Mouse (Mus musculus): ENCODE results near the gene Psmb2.

Psmb2 gene

DNA sequence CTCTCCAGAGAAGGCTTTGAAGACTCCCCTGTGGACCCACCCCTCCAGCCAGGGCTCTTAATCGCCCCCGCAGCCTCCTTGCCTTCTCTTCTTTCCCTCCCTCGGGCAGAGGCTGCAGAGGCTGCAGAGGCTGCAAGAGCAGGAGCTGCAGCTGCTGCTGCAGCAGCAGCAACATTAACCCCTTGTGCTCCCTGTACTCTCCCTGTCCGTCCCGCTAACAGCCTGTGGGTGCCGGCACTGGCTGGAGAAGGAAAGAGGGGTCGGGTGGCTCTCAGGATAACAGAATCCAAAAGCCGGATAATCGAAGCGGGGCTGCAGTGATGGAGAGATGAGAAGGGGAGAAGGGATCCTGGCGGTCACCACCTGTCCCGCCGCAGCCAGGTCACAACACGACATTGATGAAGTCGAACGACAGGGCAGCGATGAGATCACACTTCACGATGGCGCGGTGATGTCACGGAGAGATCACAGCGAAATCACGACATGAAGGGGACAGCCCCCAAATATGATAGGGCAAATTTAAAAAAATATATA lies 75.2 kb downstream of the Psmb2 start:
- no peak for DNase-seq (ENCODE audit: low read depth, low spot score)

DNA sequence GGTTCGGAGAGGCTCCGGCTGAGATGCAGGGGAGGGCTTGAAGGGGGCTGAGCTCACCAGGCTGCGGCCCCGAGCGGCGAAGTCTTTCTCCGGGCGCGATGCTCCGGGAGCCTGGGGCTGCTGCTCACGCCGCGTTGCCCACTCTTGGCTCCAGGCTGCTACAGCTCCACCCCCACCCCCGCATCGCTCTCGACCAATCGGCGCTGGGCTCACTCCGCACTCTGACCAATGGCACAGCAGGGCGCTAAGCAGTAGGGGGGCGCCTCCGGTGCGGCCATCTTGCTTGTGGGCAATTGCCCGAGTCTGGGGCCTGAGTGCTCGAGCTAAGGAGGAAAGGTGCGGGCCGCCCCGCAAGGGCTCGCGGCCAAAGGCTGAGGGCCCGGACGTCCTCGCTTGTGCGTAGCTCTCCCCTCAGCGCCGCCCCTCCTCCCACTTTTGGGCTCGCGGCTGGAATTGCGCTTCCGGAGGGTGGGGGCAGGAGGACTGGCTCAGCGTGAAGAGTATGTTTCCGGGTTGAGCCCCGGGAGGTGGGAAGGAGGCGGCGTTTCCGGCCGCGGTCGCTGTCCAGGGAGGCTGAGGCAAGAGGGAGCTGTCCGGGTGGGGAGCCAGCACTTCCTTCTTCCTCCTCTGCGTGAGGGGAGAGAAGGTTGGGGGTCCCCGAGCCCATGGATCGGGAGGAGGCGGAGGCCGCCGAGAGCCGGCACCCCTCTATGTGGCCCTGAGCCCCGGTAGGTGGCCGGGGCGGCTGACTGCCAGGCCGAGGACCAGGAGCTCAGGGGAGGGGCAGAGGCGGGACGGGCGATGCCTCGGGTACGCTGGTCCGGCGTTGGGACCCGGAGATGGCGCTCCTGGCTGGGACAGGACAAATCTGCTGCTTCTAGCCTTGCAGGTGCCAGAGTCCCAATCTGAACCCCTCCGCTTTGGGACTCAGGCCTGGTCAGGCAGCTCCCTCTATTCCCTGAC lies 76.1 kb downstream of the Psmb2 start, which contains the start of the genes Ncdn and AU040320:
Gene Ncdn, minus strand, starts transcription at position 171 of the 963 bp plus-strand sequence.
Gene AU040320, plus strand, starts transcription at position 277 of the 963 bp plus-strand sequence.
- peak; percentile 98 for DNase-seq (ENCODE audit: low read depth, low spot score)

DNA sequence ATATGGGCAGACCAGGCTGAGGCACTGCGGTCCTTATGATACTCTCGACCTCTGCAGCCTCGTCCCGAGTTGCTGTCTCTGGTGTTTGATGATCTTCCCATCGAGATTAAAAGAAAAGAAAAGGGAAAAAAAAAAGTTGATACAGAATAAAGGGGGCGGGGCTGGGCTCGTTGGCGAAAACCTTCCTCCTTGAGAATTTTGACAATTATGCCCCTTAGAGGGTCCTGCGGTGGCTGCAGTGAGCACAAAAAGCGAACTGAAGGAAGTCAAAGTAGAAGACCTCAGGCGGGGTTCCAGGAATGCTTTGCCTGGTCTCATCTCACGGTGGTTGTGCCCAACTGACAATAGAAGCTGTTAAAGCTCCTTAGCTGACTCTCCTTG lies 76.8 kb downstream of the Psmb2 start:
- no peak for DNase-seq (ENCODE audit: low read depth, low spot score)

DNA sequence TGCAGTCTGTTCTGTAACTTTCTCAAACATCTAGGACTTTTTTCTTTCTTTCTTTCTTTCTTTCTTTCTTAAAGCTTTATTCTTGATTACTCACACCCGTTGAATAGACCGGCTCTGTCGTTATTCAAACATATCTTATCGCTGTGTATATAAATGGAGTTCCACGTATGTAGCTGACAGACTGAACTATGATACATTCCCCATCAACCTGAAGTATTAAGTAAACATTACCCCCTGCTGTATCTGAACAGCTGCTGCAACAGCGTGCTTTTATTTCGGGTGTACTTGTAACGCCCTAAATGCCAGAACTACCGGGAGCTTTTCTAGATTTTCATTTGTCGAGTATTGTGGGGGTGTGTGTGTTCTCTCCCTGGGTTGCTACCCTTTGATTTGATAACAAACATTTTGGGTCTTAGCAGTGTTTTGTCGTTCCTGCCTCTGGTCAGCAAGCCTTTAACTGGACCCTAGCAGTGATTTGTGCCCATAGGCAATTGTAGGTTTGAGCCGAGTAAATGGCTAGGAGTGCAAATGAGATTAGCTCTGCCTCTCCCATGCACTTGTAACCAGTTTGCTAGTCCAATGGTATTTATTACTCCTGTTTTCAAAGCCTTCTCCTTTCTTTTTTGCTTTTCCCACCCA lies 77.4 kb downstream of the Psmb2 start:
- DNase-seq (ENCODE audit: low read depth, low spot score): no peak

DNA sequence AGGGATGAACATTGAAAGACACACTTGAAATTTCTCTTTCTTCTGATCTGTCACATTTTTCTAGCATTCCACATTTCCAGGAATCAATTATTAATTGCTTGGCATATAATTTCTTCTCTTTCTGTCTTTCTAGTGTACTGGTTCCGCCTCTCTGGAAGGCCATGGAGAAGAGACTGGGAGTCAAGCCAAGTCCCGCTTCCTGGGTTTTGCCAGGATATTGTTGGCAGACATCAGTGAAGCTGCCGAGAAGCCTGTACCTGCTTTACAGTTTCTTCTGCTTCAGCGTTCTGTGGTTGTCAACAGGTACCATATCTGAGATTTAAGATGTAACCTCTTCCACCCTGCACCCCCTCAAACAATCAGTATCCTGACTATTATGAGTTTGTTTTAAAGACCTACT lies 79.3 kb downstream of the Psmb2 start:
- DNase-seq (ENCODE audit: low read depth, low spot score): no peak

DNA sequence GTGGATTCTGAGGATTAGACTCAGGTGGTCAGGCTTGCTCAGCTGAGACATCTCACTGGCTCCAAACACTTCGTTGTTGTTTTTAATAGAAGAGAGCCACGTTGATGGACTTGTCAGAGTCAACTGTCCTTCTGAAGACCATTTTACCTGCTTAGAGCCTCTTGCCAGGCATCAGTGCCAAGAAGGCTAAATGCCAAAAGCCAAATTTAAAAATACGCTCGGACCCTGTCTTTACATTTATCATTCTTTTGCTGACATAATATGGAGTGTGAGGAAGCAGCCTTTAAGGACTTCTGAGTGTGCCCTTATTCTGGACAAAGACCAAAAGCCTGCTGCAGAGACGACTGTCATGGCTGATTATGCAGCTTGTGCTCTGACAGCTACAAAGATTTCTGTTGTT lies 80.9 kb downstream of the Psmb2 start:
- no peak for DNase-seq (ENCODE audit: low read depth, low spot score)
